Comparison of ENCODE assay signal across 23 mouse cellular contexts in the genomic region with DNA sequence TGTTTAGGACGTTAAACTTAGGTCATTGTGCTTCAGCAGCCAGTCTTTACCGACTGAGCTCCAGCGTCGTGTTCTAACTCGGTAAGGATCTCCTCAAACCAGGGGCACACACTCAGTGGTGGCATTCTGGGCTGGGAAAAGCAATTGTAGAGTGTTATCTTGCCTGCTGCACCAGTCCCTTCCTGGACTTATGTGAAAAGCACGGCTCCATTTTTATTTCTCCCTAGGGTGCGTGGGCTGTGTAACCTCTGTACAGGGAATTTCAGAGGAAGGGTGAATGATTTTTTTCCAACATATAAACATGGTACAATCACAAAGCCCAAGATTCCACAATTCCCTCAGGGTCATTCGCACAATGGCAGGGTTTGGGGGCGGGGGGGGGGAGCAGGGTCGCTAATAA. TPM values are rescaled to one million over a fixed set of nuclear protein-coding genes. Genes with fewer than 3 reads are reported as not detected.
DNase-seq lines count a peak whose midpoint lies in the region; ATAC-seq and TF ChIP-seq lines count a peak whose summit lies in the region.
"Had no signal": no experiment of that assay in that cellular context is flagged by ENCODE, and none has a peak within 500 bp of the region (broad histone marks: within the 10 kb centered on the region; RNA-seq: fewer than 3 reads in every experiment).

No protein-coding gene starts in this region.

- no peaks in the 10 kb centered on the region for H3K79me2 ChIP-seq in heart, adult 2 months (replicated peaks; ENCODE audit: control insufficient read depth, insufficient read depth, low read length)
- H3K79me2 ChIP-seq in MEL (ENCODE audit: control insufficient read depth, insufficient read depth, low read length, poor library complexity) = no peaks in the 10 kb centered on the region

- no peak for DNase-seq in heart, adult 2 months
- no peak for DNase-seq in heart, postnatal 25 days (ENCODE audit: low spot score)
- DNase-seq in MEL (ENCODE audit: low read depth, low spot score) = peak; percentile 54
- DNase-seq in liver, embryonic 14.5 days (ENCODE audit: low read depth in 3 of 3, low spot score in 3 of 3) = no peak
- no peak for DNase-seq in left cerebral cortex, postnatal 4 days
- DNase-seq: adrenal gland, adult 8-10 months; B cell, adult 2 months; cerebellum, adult 11 months; cerebellum, postnatal 10 days; kidney, postnatal 4 days; layer of hippocampus, adult 9-11 months; lung, adult 2 months; right cerebral cortex, postnatal 25 days; thymus, adult 18-20 months had no signal

- no peak for TF ChIP-seq EP300 in heart, adult 2 months (IDR thresholded peaks at IDR 0.05; ENCODE audit: insufficient read depth, low read depth, low read length)
- TF ChIP-seq EP300 in MEL (IDR thresholded peaks at IDR 0.05; ENCODE audit: low read depth in 1 of 2, low read length in 2 of 2) = no peak; a peak in 1 of 4 replicates
- TF ChIP-seq EP300 in liver, embryonic 14.5 days (IDR thresholded peaks at IDR 0.05; ENCODE audit: low read depth) = no peak

- no peak for TF ChIP-seq RAD21 in MEL (IDR thresholded peaks at IDR 0.05; ENCODE audit: low read depth, low read length)

- no peaks in the 10 kb centered on the region for H3K27me3 ChIP-seq in heart, adult 2 months (ENCODE audit: control insufficient read depth, insufficient read depth, low read length)
- no peaks in the 10 kb centered on the region for H3K27me3 ChIP-seq in MEL (ENCODE audit: control insufficient read depth in 1 of 2, insufficient read depth in 2 of 2, low read length in 2 of 2)
- H3K27me3 ChIP-seq in heart, embryonic 12.5 days (replicated peaks) = no peaks in the 10 kb centered on the region
- no peaks in the 10 kb centered on the region for H3K27me3 ChIP-seq in liver, embryonic 14.5 days (ENCODE audit: control insufficient read depth, insufficient read depth, low read length)
- H3K27me3 ChIP-seq in kidney, embryonic 16.5 days (ENCODE audit: insufficient read depth, low read length) = no peaks in the 10 kb centered on the region
- H3K27me3 ChIP-seq: embryonic facial prominence, embryonic 12.5 days; stomach, embryonic 15.5 days had no signal

- no peak for TF ChIP-seq POLR2A in heart, adult 2 months (IDR thresholded peaks at IDR 0.05; ENCODE audit: insufficient read depth, low read depth, low read length)
- no peak for TF ChIP-seq POLR2A in MEL (IDR thresholded peaks at IDR 0.05; ENCODE audit: control insufficient read depth in 1 of 2, insufficient read depth in 1 of 2, low read depth in 1 of 2, low read length in 2 of 2, poor library complexity in 1 of 2)

- peaks cover 4% of the 10 kb centered on the region for H3K4me1 ChIP-seq in heart, adult 2 months (ENCODE audit: control insufficient read depth, insufficient read depth, low read length)
- peaks cover 13 to 41% of the 10 kb centered on the region in 2 experiments for H3K4me1 ChIP-seq in MEL (ENCODE audit: control insufficient read depth in 1 of 2, insufficient read depth in 2 of 2, low read length in 2 of 2)
- H3K4me1 ChIP-seq in heart, embryonic 12.5 days (replicated peaks) = no peaks in the 10 kb centered on the region
- H3K4me1 ChIP-seq in liver, embryonic 14.5 days (replicated peaks; ENCODE audit: control insufficient read depth in 2 of 2, insufficient read depth in 2 of 2, low read length in 1 of 2) = peaks cover 34 to 48% of the 10 kb centered on the region in 2 experiments
- H3K4me1 ChIP-seq in kidney, embryonic 16.5 days (ENCODE audit: insufficient read depth, low read length) = no peaks in the 10 kb centered on the region
- H3K4me1 ChIP-seq: embryonic facial prominence, embryonic 12.5 days; intestine, embryonic 15.5 days; stomach, embryonic 15.5 days had no signal

- H3K9ac ChIP-seq in heart, adult 2 months (ENCODE audit: low read depth, low read length) = no peak overlapping the region
- H3K9ac ChIP-seq in MEL (ENCODE audit: control insufficient read depth, low read depth, low read length, poor library complexity, severe bottlenecking) = peak overlapping the region; percentile 51
- no peak overlapping the region for H3K9ac ChIP-seq in heart, embryonic 12.5 days
- H3K9ac ChIP-seq in liver, embryonic 14.5 days (replicated peaks) = peak overlapping the region; percentile 56
- no peak overlapping the region for H3K9ac ChIP-seq in kidney, embryonic 16.5 days (replicated peaks; ENCODE audit: low read length)
- H3K9ac ChIP-seq: embryonic facial prominence, embryonic 12.5 days; hindbrain, embryonic 14.5 days; intestine, embryonic 15.5 days; stomach, embryonic 15.5 days had no signal

- ATAC-seq in heart, embryonic 12.5 days (ENCODE audit: insufficient number of reproducible peaks, low FRiP score) = no peak
- ATAC-seq in liver, embryonic 14.5 days (ENCODE audit: insufficient read depth) = peak; percentile 52; the same call in 1 of the 2 replicates
- ATAC-seq in kidney, embryonic 16.5 days (ENCODE audit: low FRiP score, low TSS enrichment) = no peak
- ATAC-seq: forebrain, embryonic 14.5 days had no signal

- no peaks in the 10 kb centered on the region; the same call in 1 of the 2 replicates for H3K36me3 ChIP-seq in heart, adult 2 months (ENCODE audit: control insufficient read depth, insufficient read depth, low read length)
- H3K36me3 ChIP-seq in MEL (ENCODE audit: control insufficient read depth in 1 of 2, insufficient read depth in 2 of 2, low read length in 2 of 2) = peaks cover 0 to 29% of the 10 kb centered on the region in 2 experiments; a peak in 2 of 4 replicates
- H3K36me3 ChIP-seq in heart, embryonic 12.5 days = no peaks in the 10 kb centered on the region
- H3K36me3 ChIP-seq in liver, embryonic 14.5 days (replicated peaks; ENCODE audit: control insufficient read depth, insufficient read depth, low read depth) = no peaks in the 10 kb centered on the region
- no peaks in the 10 kb centered on the region for H3K36me3 ChIP-seq in kidney, embryonic 16.5 days (ENCODE audit: insufficient read depth, low read length)
- H3K36me3 ChIP-seq: embryonic facial prominence, embryonic 12.5 days; intestine, embryonic 15.5 days; midbrain, embryonic 10.5 days; stomach, embryonic 15.5 days had no signal

- no peak overlapping the region for H3K4me2 ChIP-seq in heart, embryonic 12.5 days
- peak overlapping the region; percentile 61 for H3K4me2 ChIP-seq in liver, embryonic 14.5 days (ENCODE audit: low read depth)
- H3K4me2 ChIP-seq in kidney, embryonic 16.5 days (replicated peaks; ENCODE audit: low read depth, low read length) = no peak overlapping the region
- H3K4me2 ChIP-seq: embryonic facial prominence, embryonic 12.5 days; hindbrain, embryonic 14.5 days; intestine, embryonic 15.5 days; stomach, embryonic 15.5 days had no signal

- H3K4me3 ChIP-seq in heart, adult 2 months = no peak overlapping the region
- H3K4me3 ChIP-seq in MEL (ENCODE audit: control insufficient read depth in 1 of 2, insufficient read depth in 1 of 2, low read depth in 2 of 2, low read length in 2 of 2) = no peak overlapping the region
- no peak overlapping the region for H3K4me3 ChIP-seq in heart, embryonic 12.5 days
- 0 out of 4 replicates have a peak overlapping the region, but pooled peaks of 1 of the 2 experiments have one; percentile 4 for H3K4me3 ChIP-seq in liver, embryonic 14.5 days (ENCODE audit: insufficient read depth in 1 of 2, low read depth in 2 of 2, low read length in 2 of 2)
- no peak overlapping the region for H3K4me3 ChIP-seq in kidney, embryonic 16.5 days (ENCODE audit: low read length)
- H3K4me3 ChIP-seq: embryonic facial prominence, embryonic 12.5 days; erythroblast, embryonic 14.5 days; intestine, embryonic 15.5 days; midbrain, embryonic 10.5 days; stomach, embryonic 15.5 days had no signal

- WGBS in heart, adult 2 months = 29% methylated on average over 10 of the region's 10 CpGs
- 64% methylated on average over 10 of the region's 10 CpGs for WGBS in heart, embryonic 12.5 days
- WGBS in liver, embryonic 14.5 days (ENCODE audit: insufficient replicate concordance) = 29% methylated on average over 10 of the region's 10 CpGs
- 72% methylated on average over 10 of the region's 10 CpGs for WGBS in kidney, embryonic 16.5 days

- peak overlapping the region; percentile 45 for H3K27ac ChIP-seq in heart, adult 2 months
- H3K27ac ChIP-seq in MEL (ENCODE audit: control insufficient read depth, low read depth, low read length) = peak overlapping the region; percentile 92
- peak overlapping the region; percentile 14; the same call in 1 of the 2 replicates for H3K27ac ChIP-seq in heart, embryonic 12.5 days (ENCODE audit: poor library complexity, severe bottlenecking)
- H3K27ac ChIP-seq in liver, embryonic 14.5 days = peak overlapping the region; percentile 88
- H3K27ac ChIP-seq in kidney, embryonic 16.5 days (ENCODE audit: low read length) = no peak overlapping the region
- H3K27ac ChIP-seq: embryonic facial prominence, embryonic 12.5 days; hindbrain, embryonic 14.5 days; intestine, embryonic 15.5 days; midbrain, embryonic 10.5 days; stomach, embryonic 15.5 days had no signal

- intact Hi-C loops in heart, adult 2 months (cut with DNase I) = no loop called here
- intact Hi-C loops in heart, postnatal 25 days (cut with DNase I) = no loop called here
- intact Hi-C loops in left cerebral cortex, postnatal 4 days (cut with DNase I) = no loop called here

- no peak for TF ChIP-seq CTCF in heart, adult 2 months (IDR thresholded peaks at IDR 0.05)
- no peak for TF ChIP-seq CTCF in MEL (IDR thresholded peaks at IDR 0.05 in 2 of 3, conservative IDR thresholded peaks at IDR 0.05 in 1 of 3; ENCODE audit: control insufficient read depth in 1 of 3, insufficient read depth in 1 of 3, low read depth in 2 of 3, low read length in 3 of 3, poor library complexity in 1 of 3, severe bottlenecking in 1 of 3)
- no peak for TF ChIP-seq CTCF in liver, embryonic 14.5 days (IDR thresholded peaks at IDR 0.05; ENCODE audit: low read depth)

- H3K9me3 ChIP-seq in MEL (replicated peaks; ENCODE audit: insufficient read depth, low read length) = no peaks in the 10 kb centered on the region
- H3K9me3 ChIP-seq in heart, embryonic 12.5 days (replicated peaks) = no peaks in the 10 kb centered on the region
- H3K9me3 ChIP-seq in liver, embryonic 14.5 days (ENCODE audit: control insufficient read depth, low read length) = no peaks in the 10 kb centered on the region; the same call in 1 of the 2 replicates
- H3K9me3 ChIP-seq in kidney, embryonic 16.5 days (ENCODE audit: low read length) = 0 out of 2 replicates have a peak, but pooled peaks cover 2% of the 10 kb centered on the region
- H3K9me3 ChIP-seq: embryonic facial prominence, embryonic 12.5 days; intestine, embryonic 15.5 days; midbrain, embryonic 10.5 days; stomach, embryonic 15.5 days had no signal

RNA-seq across cellular contexts. Expression of a gene that starts 22.8 kb away (rescaled TPM):
- total RNA-seq in heart, adult 2 months (2021) = 1 to 10 TPM; 1.6 to 1.8 TPM
- polyA plus RNA-seq in heart, adult 2 months (2012; rRNA removed) = 4.5 and 4.9 TPM in 2 replicates
- total RNA-seq in heart, postnatal 25 days (2021) = 1 to 10 TPM; 2.2 to 2.7 TPM
- 1.7 and 2.8 TPM in 2 replicates for total RNA-seq in MEL (2012; rRNA removed)
- polyA plus RNA-seq in MEL (2012; ENCODE audit: insufficient read depth in 1 of 2, insufficient read length in 2 of 2, low read depth in 1 of 2, low replicate concordance in 2 of 2, missing spikeins in 1 of 2) = 10 to 100 TPM in 1 of 2 experiments, not detected in 1; 16.5 TPM
- polyA plus RNA-seq in heart, embryonic 12.5 days (2016; fragmentation: Nextera tagmentation; extraction: Ambion mirVana) = 11.2 and 13.7 TPM in 2 replicates
- polyA plus RNA-seq in liver, embryonic 14.5 days (2012; rRNA removed) = 23.8 and 32.0 TPM in 2 replicates
- 32.9 and 38.8 TPM in 2 replicates for polyA plus RNA-seq in liver, embryonic 14.5 days (2014; fragmentation: Nextera tagmentation; extraction: Ambion mirVana)
- 1 to 10 TPM in 1 of 2 experiments, under 1 TPM in 1; 0.81 to 1.5 TPM for total RNA-seq in left cerebral cortex, postnatal 4 days (2021)
- polyA plus RNA-seq in kidney, embryonic 16.5 days (2015; fragmentation: Nextera tagmentation; extraction: Ambion mirVana) = 1.8 and 3.1 TPM in 2 replicates

RNA-seq across cellular contexts. Expression of a gene that starts 38.1 kb away (rescaled TPM):
- total RNA-seq in heart, adult 2 months (2021) = under 1 TPM; 0.75 to 0.84 TPM
- 1.2 and 1.6 TPM in 2 replicates for polyA plus RNA-seq in heart, adult 2 months (2012; rRNA removed)
- 1 to 10 TPM in 1 of 2 experiments, under 1 TPM in 1; 0.89 to 1.4 TPM for total RNA-seq in heart, postnatal 25 days (2021)
- 0.33 and 0.54 TPM in 2 replicates for total RNA-seq in MEL (2012; rRNA removed)
- 1 to 10 TPM in 1 of 2 experiments, not detected in 1; 1.8 TPM for polyA plus RNA-seq in MEL (2012; ENCODE audit: insufficient read depth in 1 of 2, insufficient read length in 2 of 2, low read depth in 1 of 2, low replicate concordance in 2 of 2, missing spikeins in 1 of 2)
- polyA plus RNA-seq in heart, embryonic 12.5 days (2016; fragmentation: Nextera tagmentation; extraction: Ambion mirVana) = 0.48 and 0.51 TPM in 2 replicates
- polyA plus RNA-seq in liver, embryonic 14.5 days (2012; rRNA removed) = 1.6 and 1.9 TPM in 2 replicates
- polyA plus RNA-seq in liver, embryonic 14.5 days (2014; fragmentation: Nextera tagmentation; extraction: Ambion mirVana) = 1.1 and 1.2 TPM in 2 replicates
- total RNA-seq in left cerebral cortex, postnatal 4 days (2021) = under 1 TPM; 0.46 TPM
- polyA plus RNA-seq in kidney, embryonic 16.5 days (2015; fragmentation: Nextera tagmentation; extraction: Ambion mirVana) = 0.12 and 0.19 TPM in 2 replicates
- polyA plus RNA-seq: forebrain, embryonic 14.5 days had no signal

RNA-seq across cellular contexts. Expression of a gene that starts 58.1 kb away (rescaled TPM):
- 1 to 10 TPM; 1.6 to 2.2 TPM for total RNA-seq in heart, adult 2 months (2021)
- 2.1 and 2.8 TPM in 2 replicates for polyA plus RNA-seq in heart, adult 2 months (2012; rRNA removed)
- total RNA-seq in heart, postnatal 25 days (2021) = 1 to 10 TPM; 2.5 TPM
- total RNA-seq in MEL (2012; rRNA removed) = 2.4 and 3.2 TPM in 2 replicates
- 10 to 100 TPM in 1 of 2 experiments, not detected in 1; 10.1 TPM for polyA plus RNA-seq in MEL (2012; ENCODE audit: insufficient read depth in 1 of 2, insufficient read length in 2 of 2, low read depth in 1 of 2, low replicate concordance in 2 of 2, missing spikeins in 1 of 2)
- polyA plus RNA-seq in heart, embryonic 12.5 days (2016; fragmentation: Nextera tagmentation; extraction: Ambion mirVana) = 2.4 and 3.1 TPM in 2 replicates
- polyA plus RNA-seq in liver, embryonic 14.5 days (2012; rRNA removed) = 4.3 and 4.5 TPM in 2 replicates
- polyA plus RNA-seq in liver, embryonic 14.5 days (2014; fragmentation: Nextera tagmentation; extraction: Ambion mirVana) = 5.0 and 5.9 TPM in 2 replicates
- 1 to 10 TPM; 1.3 to 2.4 TPM for total RNA-seq in left cerebral cortex, postnatal 4 days (2021)
- polyA plus RNA-seq in kidney, embryonic 16.5 days (2015; fragmentation: Nextera tagmentation; extraction: Ambion mirVana) = 1.3 TPM in 2 replicates

Comparison
In these comparisons a context has a peak if more than half of its experiments do, and no peak if none do; other contexts are left out.
1. H3K9ac ChIP-seq: peak in MEL (single experiment) and liver, embryonic 14.5 days (single experiment); none in heart, adult 2 months (single experiment), heart, embryonic 12.5 days (single experiment) and kidney, embryonic 16.5 days (single experiment).